Mouse (Mus musculus) adrenal gland, adult 8-10 months (tissue): Measurements from ENCODE around the gene Mcm3. TPM values are rescaled to one million over a fixed set of nuclear protein-coding genes. Genes with fewer than 3 reads are reported as not detected.

ENCODE experiments used
- DNase-seq: peaks from one replicate; pipeline ENCODE4 v3.0.0; 2022
- total RNA-seq, 4 experiments: library from RNA; stranded (reverse); gene quantifications; 2 replicates each; pipeline ENCODE4 v1.2.4; 2022

The Mcm3 gene
- total RNA-seq, result 10 to 100 TPM; 12.9 to 19.4 (median 15.7) TPM

DNA sequence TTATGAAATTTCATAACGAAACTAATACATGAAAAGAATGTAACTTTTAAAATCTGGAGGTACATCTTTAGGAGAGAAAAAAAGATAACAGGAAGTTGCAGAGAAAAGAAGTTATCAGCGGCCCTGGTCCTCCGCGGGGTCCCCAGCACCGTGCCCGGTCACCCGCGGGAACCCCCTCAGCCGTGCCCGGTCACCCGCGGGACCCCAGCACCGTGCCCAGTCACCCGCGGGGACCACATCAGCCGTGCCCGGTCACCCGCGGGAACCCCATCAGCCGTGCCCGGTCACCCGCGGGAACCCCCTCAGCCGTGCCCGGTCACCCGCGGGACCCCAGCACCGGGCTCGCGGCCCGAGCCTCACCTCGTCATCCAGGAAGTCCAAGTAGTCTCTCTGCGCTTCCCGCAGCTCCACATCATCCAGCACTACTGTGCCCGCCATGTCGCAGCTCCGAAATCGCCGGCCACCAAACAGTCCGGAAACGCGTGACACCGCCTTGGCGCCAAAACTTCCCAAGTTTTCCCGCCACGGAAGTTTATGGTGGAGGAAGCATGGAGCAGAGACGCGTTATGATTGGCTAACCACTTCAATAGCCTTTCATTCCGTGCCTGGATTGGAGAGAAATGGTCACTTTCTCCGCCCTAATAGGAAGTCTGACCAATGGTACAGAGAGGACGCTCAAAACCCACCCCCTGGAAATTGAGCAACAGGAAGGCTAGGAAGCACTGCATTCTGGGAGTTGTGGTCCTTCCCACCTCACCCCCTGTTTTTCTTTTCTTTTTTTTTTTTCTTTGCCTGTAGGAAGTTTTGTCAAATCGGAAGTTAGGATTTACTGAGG lies at the start of gene Mcm3:
Gene Mcm3, minus strand, starts transcription at position 542 of the 835 bp plus-strand sequence.
- DNase-seq, result peak; percentile 93

- DNase-seq, result no peak
Observed at GRCm38 (mm10) chr1:20868036-20868435, 47.9 kb upstream of the Mcm3 start.

GRCm38 (mm10) chr1:20867241-20867902 lies 47.3 kb upstream of the Mcm3 start:
- no peak for DNase-seq

DNA sequence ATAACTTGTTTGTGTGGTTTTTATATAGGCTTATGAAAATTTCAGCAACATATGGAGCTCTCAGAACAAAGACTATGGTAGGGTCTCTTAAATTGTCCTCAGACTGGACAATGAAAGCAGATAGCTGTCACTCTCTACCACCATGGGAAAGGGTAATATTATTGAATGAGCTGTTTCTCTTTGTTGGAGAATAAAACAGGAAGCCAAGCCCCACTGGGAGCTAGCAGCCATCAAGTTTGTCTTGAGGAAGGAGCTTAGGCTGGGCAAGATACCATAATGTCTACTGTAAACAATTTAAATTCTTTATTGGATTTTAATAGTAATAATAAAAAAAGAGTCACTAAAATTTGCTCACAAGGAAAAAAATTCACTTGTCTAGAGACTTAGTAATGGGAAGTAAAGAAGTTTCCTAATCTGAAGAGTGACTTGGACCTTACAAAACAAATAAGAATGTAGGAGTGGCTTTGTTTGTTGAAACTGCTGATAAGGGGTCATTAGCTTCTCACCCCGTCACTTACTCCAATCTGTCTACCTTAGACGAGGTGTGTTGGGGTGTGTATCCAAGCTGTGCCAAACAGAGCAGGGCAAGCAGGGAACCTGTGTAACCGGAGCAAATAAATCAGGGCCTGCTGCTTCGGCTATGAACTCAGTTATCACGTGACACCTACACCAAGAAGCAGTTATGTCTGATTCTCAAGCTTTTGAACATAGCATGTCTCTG lies 43.5 kb upstream of the Mcm3 start:
- DNase-seq, result no peak

DNA sequence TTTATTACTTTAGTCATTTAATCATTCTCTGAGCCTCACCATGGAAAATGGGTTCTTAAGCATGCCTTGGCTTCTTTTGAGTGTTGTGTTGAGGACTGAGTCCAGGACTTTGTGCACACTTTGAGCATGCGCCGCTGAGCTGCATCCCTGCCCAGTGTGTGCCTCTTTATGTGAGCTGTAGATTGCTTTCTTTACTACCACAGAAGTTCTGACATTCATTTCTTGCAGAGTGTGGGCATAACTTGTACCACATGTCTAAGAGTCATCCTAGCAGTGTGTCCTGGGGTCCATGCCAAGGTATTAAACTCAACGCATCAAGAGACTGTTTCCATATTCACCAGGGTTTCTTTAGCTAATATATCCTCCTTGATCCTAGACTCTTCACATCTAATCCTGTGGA lies 41.8 kb upstream of the Mcm3 start:
- no peak for DNase-seq

DNA sequence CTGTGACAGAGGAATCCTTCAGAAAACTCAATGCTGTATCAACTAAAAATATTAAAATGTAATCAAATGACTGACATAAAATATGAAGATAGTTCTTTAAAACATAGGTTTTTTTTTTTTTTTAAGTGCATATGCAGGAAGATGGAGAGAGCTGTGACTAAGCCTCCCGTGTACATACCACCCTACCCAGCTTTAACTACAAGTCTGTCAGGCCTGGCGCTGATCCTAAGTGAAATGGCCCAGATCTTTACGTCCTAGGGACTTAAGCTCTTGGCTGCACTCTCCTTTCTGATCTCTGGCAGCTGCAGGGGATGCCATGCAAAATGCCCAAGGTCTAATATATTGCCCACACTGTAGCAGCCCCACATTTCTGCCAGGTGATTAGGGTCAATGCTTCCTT lies 40.7 kb upstream of the Mcm3 start:
- no peak for DNase-seq

DNA sequence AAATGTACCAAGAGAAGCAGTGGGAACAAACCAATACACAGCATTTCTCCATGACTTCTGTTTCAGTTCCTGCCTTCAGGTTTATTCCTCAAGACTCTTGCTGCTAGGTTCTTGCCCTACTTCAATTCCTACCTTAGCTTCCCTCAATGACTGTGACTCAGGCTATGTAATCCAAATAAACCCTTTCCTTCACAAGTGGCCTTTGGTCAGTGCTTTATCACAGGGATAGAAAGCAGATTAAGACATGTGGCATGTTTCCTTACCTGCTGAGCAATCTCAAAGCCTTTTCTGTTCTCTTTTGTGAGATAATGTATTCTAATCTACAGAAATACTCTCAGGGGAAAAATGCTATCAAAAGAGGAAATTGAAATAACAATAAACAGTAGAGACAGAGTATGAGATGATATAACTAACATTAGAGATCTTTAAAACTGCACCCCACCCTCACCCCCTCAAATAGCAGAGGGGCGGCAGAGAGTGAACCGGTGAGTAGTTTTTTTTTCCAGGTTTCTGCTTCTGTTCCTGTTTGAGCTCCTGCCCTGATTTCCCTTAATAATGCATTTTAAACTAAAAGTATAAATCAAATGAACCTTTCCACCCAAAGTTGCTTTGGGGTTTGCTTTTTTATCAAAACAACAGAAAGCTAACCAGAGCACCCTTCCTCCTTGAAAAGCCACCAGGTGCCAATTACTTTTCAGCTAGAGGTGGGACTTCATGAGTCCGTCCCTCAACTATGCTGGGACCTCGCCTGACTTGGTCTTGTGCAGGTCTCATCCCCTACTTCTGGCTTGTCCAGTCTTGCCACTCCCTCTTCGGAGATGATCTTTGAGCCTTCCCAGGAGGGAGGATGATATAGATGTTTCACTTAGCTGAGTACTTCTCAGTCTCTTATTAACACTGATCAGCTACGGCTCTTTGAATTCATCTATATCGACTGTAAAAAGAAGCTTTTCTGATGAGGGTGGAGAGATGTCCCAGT lies 37.1 kb upstream of the Mcm3 start:
- no peak for DNase-seq

DNA sequence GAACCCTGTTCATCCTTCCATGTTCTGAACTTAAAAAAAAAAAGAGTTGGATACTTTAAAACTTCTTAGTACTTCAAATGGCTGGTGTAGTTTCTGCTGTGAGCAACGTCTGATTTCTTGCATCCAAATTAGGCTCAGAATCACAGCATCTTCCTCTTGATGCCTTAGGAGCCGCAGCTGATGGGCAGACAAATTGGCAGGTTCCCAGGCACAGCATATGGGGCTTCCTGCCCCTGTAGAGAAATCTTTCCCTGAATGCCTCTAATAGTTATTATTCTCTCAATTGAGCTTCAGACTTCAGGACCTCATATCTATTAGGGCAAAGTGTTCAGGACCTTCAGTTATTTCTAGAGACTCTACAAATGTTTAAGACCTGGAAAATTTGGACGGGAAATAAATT lies 19.8 kb upstream of the Mcm3 start:
- no peak for DNase-seq

- DNase-seq, result peak; percentile 36
Observed at GRCm38 (mm10) chr1:20836551-20837125, 16.5 kb upstream of the Mcm3 start.

- no peak for DNase-seq
Observed at GRCm38 (mm10) chr1:20833141-20833511, 13.0 kb upstream of the Mcm3 start.

DNA sequence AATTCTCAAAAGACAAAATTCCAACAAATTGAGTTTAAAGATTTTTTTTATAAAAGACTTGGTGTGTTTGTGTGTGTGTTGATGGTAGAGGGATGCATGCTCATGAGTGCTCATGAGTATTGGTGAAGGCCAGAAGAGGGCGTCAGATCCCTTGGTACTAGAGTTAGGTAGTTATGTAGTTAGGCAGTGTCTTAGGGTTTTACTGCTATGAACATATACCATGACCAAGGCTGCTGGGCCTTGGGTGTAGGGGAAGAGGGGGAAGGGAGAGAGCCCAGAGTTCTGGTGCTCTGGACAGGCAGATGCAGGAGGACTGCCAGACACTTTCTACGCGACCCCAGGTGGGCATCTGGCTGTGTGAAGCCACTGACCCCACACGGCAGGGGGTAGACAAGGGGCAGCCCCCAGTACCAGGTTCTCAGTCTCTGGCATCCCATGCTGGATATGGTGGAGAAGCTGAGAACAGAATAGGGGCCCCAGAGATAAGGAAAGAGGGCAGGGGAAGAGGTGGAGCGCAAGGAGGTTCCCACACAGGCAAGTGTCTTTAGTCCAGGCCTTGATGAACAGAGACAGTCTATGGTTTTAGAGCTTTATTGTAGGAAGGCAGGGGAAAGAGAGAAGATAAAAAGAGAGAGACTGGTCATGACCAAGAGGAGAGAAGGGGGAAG lies 12.5 kb upstream of the Mcm3 start:
- DNase-seq, result no peak

DNA sequence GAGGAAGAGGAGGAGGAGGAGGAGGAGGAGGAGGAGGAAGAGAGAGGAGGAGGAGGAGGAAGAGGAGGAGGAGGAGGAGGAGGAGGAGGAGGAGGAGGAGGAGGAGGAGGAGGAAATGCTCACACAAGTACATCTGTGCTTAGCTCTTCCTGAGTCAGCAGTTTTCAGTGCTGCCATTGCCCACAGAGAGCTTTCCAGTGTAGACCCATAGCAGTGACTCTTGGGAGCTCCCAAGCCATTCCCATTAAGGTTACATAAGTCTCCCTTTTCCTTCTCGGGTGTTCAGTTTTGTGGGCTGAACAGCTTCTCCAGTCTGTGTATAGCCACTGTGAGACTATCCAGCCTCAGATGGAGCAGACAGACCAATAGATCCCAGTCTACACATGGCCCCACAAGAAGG lies 10.4 kb upstream of the Mcm3 start:
- no peak for DNase-seq

DNA sequence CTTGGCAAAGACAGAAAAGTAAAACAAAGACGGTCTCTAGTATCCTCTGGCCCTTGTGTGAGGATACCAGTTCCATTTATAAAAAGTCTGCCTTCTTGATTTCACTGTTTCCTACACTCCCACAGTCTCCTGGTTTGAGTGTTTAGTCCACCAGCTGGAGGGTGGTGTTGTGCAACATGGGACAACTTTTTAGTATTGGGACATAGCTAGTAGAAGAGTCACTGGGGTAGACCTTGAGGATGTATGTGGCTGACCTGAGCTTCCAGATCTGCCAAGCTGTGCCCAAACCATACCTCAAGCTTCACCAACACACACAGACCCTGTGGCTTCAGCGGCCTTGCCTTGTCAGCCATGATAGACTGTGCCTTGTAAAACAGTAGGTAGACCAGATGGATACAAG lies 7.9 kb upstream of the Mcm3 start:
- DNase-seq, result no peak

- no peak for DNase-seq
Observed at GRCm38 (mm10) chr1:20825036-20825435, 4.9 kb upstream of the Mcm3 start.

- no peak for DNase-seq
Observed at GRCm38 (mm10) chr1:20823906-20824305, 3.8 kb upstream of the Mcm3 start.

DNA sequence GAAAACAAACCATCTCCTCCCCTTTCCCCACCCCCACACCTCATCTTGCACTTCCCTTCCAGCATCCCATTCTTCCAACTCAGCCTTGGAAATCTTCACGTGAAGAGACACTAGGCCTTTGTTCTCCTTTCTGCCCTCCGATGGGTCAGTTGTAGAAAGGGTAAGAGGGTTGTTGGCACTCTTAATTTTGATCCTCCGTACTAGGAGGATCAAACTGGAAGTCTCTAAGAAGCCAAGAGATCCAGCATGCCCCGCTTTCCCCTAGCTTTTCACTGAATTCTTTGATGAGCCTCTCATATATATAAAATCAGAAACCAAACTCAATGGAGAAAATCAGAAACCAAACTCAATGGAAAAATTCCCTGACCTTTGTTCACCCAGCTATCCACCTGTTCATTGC lies 3.4 kb upstream of the Mcm3 start:
- no peak for DNase-seq

- no peak for DNase-seq
Observed at GRCm38 (mm10) chr1:20820959-20821358, 847 bp upstream of the Mcm3 start.

- no peak for DNase-seq
Observed at GRCm38 (mm10) chr1:20817596-20817995, 2.5 kb downstream of the Mcm3 start.

DNA sequence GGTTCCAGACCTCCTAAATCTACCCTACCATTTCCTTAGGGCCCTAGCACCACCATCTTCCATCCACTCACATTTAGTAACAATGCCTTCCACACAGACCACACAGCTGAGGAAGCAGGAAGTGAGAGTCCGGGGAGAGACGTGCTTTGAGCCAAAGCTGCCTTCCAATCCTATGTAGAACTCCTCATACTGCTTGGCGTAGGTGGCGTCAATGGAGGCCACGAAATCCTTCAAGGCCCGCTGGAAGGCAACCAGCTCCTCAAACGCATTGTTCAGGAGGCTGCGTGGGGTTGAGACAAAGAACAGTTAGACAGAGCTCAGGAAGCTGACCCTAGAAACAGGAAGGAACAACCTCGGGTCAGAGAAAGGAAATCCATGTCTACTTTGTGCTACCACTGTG lies 2.9 kb downstream of the Mcm3 start:
- DNase-seq, result no peak

DNA sequence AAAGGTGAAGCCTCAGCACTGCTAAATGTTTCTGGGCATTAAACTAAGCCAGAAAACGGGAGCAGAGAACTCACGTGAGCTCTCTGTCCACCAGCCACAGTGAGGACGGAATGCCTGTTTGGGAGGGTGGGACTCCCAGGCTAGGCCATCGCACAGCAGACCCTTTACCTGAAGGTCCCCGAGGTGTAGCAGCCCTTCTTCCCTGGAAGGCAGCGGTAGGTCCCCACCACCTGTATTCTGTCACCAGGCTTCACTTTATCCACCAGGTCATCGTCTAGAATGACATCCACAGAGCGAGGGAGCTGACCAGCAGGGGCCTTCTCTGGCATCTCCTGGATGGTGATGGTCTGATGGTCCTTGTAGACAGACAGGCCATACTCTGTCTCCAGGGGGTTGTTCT lies 5.6 kb downstream of the Mcm3 start:
- no peak for DNase-seq

- DNase-seq, result peak; percentile 13
Observed at GRCm38 (mm10) chr1:20804526-20804925, 15.6 kb downstream of the Mcm3 start.
